Mouse (Mus musculus) testis, adult 10 weeks (tissue): ENCODE data around the gene Omd. TPM values are rescaled to one million over a fixed set of nuclear protein-coding genes. Genes with fewer than 3 reads are reported as not detected.

Experiments used
- polyA plus RNA-seq: library from polyadenylated mRNA; stranded (reverse); fragments of 350-450 nt; fragmentation: Illumina TruSeq; extraction: RNeasy Lipid Tissue Mini Kit (QIAGEN cat#74804); gene quantifications from one replicate; pipeline ENCODE4 v1.2.3, GENCODE M21; 2014; ENCODE audit warnings: low read depth, low replicate concordance

Omd gene
- 6.4 TPM for polyA plus RNA-seq

GRCm38 (mm10) chr13:49581541-49582530, at the start of gene Omd:
Gene Omd (plus strand): TSS chr13:49582462.

GRCm38 (mm10) chr13:49544279-49544678, 38.0 kb upstream of the Omd start, which contains the start of gene Aspn:
Gene Aspn (plus strand): TSS chr13:49544443.

GRCm38 (mm10) chr13:49607714-49608113, 25.5 kb downstream of the Omd start, which contains the start of gene Ogn:
Gene Ogn (plus strand): TSS chr13:49608046.

Other genes starting within 250 kb of the Omd start
- gene Bicd2, start 240.9 kb upstream of the Omd start, polyA plus RNA-seq = 7.8 TPM
- 8.6 TPM for gene Ippk, start 161.2 kb upstream of the Omd start, polyA plus RNA-seq
- 5.6 TPM for gene Tes3-ps, start 89.1 kb upstream of the Omd start, polyA plus RNA-seq
- gene Ecm2, start 77.7 kb upstream of the Omd start, polyA plus RNA-seq = 7.2 TPM
- 4.7 TPM for gene Aspn, start 38.0 kb upstream of the Omd start, polyA plus RNA-seq
- 47.0 TPM for gene Ogn, start 25.6 kb downstream of the Omd start, polyA plus RNA-seq
- gene Cenpp, start 70.3 kb downstream of the Omd start, polyA plus RNA-seq = 122 TPM
- 448 TPM for gene Nol8, start 70.6 kb downstream of the Omd start, polyA plus RNA-seq
- gene Iars, start 99.6 kb downstream of the Omd start, polyA plus RNA-seq = 23.0 TPM
- gene Gm30302, start 216.5 kb downstream of the Omd start, polyA plus RNA-seq = 47.0 TPM